Mouse (Mus musculus) NIH3T3 (cell line): ENCODE measurements around the gene Pde4b.

ENCODE experiments used
- DNase-seq: peaks from one replicate; pipeline ENCODE4 v3.0.0-alpha.2; 2012; ENCODE audit warnings: low read depth

The Pde4b gene

GRCm38 (mm10) chr4:102290052-102290734 lies 202.8 kb downstream of the Pde4b start:
- DNase-seq = no peak

GRCm38 (mm10) chr4:102297558-102297957 lies 210.2 kb downstream of the Pde4b start:
- no peak for DNase-seq

GRCm38 (mm10) chr4:102302568-102302967 lies 215.2 kb downstream of the Pde4b start:
- no peak for DNase-seq

GRCm38 (mm10) chr4:102307661-102308297 lies 220.4 kb downstream of the Pde4b start:
- no peak for DNase-seq

GRCm38 (mm10) chr4:102310630-102311029 lies 223.3 kb downstream of the Pde4b start:
- DNase-seq = no peak

- DNase-seq = no peak
Measured at GRCm38 (mm10) chr4:102316011-102316410, 228.7 kb downstream of the Pde4b start.

GRCm38 (mm10) chr4:102316699-102317285 lies 229.4 kb downstream of the Pde4b start:
- no peak for DNase-seq

- no peak for DNase-seq
Measured at GRCm38 (mm10) chr4:102318596-102318995, 231.3 kb downstream of the Pde4b start.

GRCm38 (mm10) chr4:102321340-102321739 lies 234.0 kb downstream of the Pde4b start:
- no peak for DNase-seq

GRCm38 (mm10) chr4:102332386-102332785 lies 245.0 kb downstream of the Pde4b start:
- DNase-seq = no peak

GRCm38 (mm10) chr4:102332885-102333284 lies 245.5 kb downstream of the Pde4b start:
- DNase-seq = no peak

GRCm38 (mm10) chr4:102346911-102347492 lies 259.7 kb downstream of the Pde4b start:
- no peak for DNase-seq

- no peak for DNase-seq
Measured at GRCm38 (mm10) chr4:102351476-102352475, 264.4 kb downstream of the Pde4b start.

- DNase-seq = no peak
Measured at GRCm38 (mm10) chr4:102353641-102354403, 266.5 kb downstream of the Pde4b start.

- DNase-seq = no peak
Measured at GRCm38 (mm10) chr4:102368105-102368735, 280.9 kb downstream of the Pde4b start.

GRCm38 (mm10) chr4:102374614-102375013 lies 287.3 kb downstream of the Pde4b start:
- DNase-seq = no peak

- DNase-seq = no peak
Measured at GRCm38 (mm10) chr4:102382763-102383505, 295.6 kb downstream of the Pde4b start.

GRCm38 (mm10) chr4:102393605-102394004 lies 306.3 kb downstream of the Pde4b start:
- peak; percentile 14 for DNase-seq

- no peak for DNase-seq
Measured at GRCm38 (mm10) chr4:102397334-102397733, 310.0 kb downstream of the Pde4b start.

GRCm38 (mm10) chr4:102398512-102398911 lies 311.2 kb downstream of the Pde4b start:
- no peak for DNase-seq
